Mouse (Mus musculus) kidney, adult 18-20 months (tissue): Measurements from ENCODE around the gene Dcdc2b.

Experiments used
- DNase-seq: peaks from one replicate; pipeline ENCODE4 v3.0.0; 2021

Dcdc2b gene

GRCm38 (mm10) chr4:129614093-129614492 is at the start of gene Dcdc2b:
Gene Dcdc2b, minus strand, starts transcription at chr4:129614257.
- DNase-seq = peak; percentile 11

- DNase-seq = no peak
Measured at GRCm38 (mm10) chr4:129662255-129662813, 48.3 kb upstream of the Dcdc2b start.

GRCm38 (mm10) chr4:129661584-129661983 is 47.5 kb upstream of the Dcdc2b start:
- DNase-seq = no peak

- DNase-seq = no peak
Measured at GRCm38 (mm10) chr4:129654770-129655169, 40.7 kb upstream of the Dcdc2b start.

- DNase-seq = no peak
Measured at GRCm38 (mm10) chr4:129650359-129650758, 36.3 kb upstream of the Dcdc2b start.

GRCm38 (mm10) chr4:129648656-129649055 is 34.6 kb upstream of the Dcdc2b start:
- no peak for DNase-seq

- no peak for DNase-seq
Measured at GRCm38 (mm10) chr4:129645204-129645603, 31.1 kb upstream of the Dcdc2b start.

- peak; percentile 19 for DNase-seq
Measured at GRCm38 (mm10) chr4:129641756-129642155, 27.7 kb upstream of the Dcdc2b start.

GRCm38 (mm10) chr4:129640638-129641467 is 26.8 kb upstream of the Dcdc2b start, which contains the start of gene Txlna:
Gene Txlna, minus strand, starts transcription at chr4:129641065.
- DNase-seq = peak; percentile 96

GRCm38 (mm10) chr4:129640101-129640637 is 26.1 kb upstream of the Dcdc2b start:
- DNase-seq = no peak

GRCm38 (mm10) chr4:129639221-129639620 is 25.2 kb upstream of the Dcdc2b start:
- DNase-seq = no peak

GRCm38 (mm10) chr4:129633852-129634251 is 19.8 kb upstream of the Dcdc2b start:
- DNase-seq = no peak

- no peak for DNase-seq
Measured at GRCm38 (mm10) chr4:129631867-129632266, 17.8 kb upstream of the Dcdc2b start.

GRCm38 (mm10) chr4:129630944-129631343 is 16.9 kb upstream of the Dcdc2b start:
- peak; percentile 53 for DNase-seq

GRCm38 (mm10) chr4:129626035-129626434 is 12.0 kb upstream of the Dcdc2b start:
- DNase-seq = no peak

GRCm38 (mm10) chr4:129625496-129625895 is 11.4 kb upstream of the Dcdc2b start:
- no peak for DNase-seq

- DNase-seq = peak; percentile 40
Measured at GRCm38 (mm10) chr4:129625029-129625370, 10.9 kb upstream of the Dcdc2b start.

- DNase-seq = peak; percentile 80
Measured at GRCm38 (mm10) chr4:129624281-129625028, 10.4 kb upstream of the Dcdc2b start.

- peak; percentile 67 for DNase-seq
Measured at GRCm38 (mm10) chr4:129623681-129624091, 9.6 kb upstream of the Dcdc2b start, which contains the start of gene Ccdc28b. Gene Ccdc28b, minus strand, starts transcription at chr4:129623947.

GRCm38 (mm10) chr4:129622803-129623535 is 8.9 kb upstream of the Dcdc2b start:
- no peak for DNase-seq

GRCm38 (mm10) chr4:129622120-129622802 is 8.2 kb upstream of the Dcdc2b start:
- no peak for DNase-seq

GRCm38 (mm10) chr4:129621283-129621841 is 7.3 kb upstream of the Dcdc2b start:
- DNase-seq = peak; percentile 43
